Mouse (Mus musculus) C2C12 (cell line): ENCODE measurements around the gene Gpr61. TPM values are rescaled to one million over a fixed set of nuclear protein-coding genes. Genes with fewer than 3 reads are reported as not detected.
A peak's percentile ranks its signal among the peaks of the same experiment; 100 is the strongest.

Source experiments
- H3K27me3 ChIP-seq: one replicate; pipeline ENCODE4 v1.6.1; 2011; ENCODE audit not compliant: control insufficient read depth, insufficient read depth, insufficient read length
- H3K36me3 ChIP-seq: one replicate; pipeline ENCODE4 v1.6.1; 2011; ENCODE audit not compliant: control insufficient read depth, insufficient read depth
- H3K4me3 ChIP-seq: one replicate; pipeline ENCODE4 v1.5.1; 2011; ENCODE audit warnings: mild to moderate bottlenecking, control low read depth; ENCODE audit not compliant: poor library complexity, insufficient read depth, severe bottlenecking
- H3K79me2 ChIP-seq: one replicate; pipeline ENCODE4 v1.6.1; 2011; ENCODE audit not compliant: control insufficient read depth, insufficient read depth
- H3K79me3 ChIP-seq: one replicate; pipeline ENCODE4 v1.6.1; 2011; ENCODE audit warnings: low read depth, control low read depth
- H3ac ChIP-seq: one replicate; pipeline ENCODE3; 2011; ENCODE audit warnings: low read depth; ENCODE audit not compliant: control insufficient read depth, insufficient read length
- CEBPB ChIP-seq: IDR thresholded peaks from one replicate; pipeline ENCODE4 v1.6.1; 2011; ENCODE audit warnings: low read depth, mild to moderate bottlenecking, control low read depth, moderate library complexity
- CTCF ChIP-seq: IDR thresholded peaks from one replicate; pipeline ENCODE4 v1.5.1; 2011; ENCODE audit not compliant: control insufficient read depth, insufficient read depth, insufficient read length
- FOSL1 ChIP-seq: IDR thresholded peaks from one replicate; pipeline ENCODE4 v1.8.0; 2011; ENCODE audit warnings: mild to moderate bottlenecking, low read length; ENCODE audit not compliant: poor library complexity, insufficient read depth, severe bottlenecking
- MAX ChIP-seq: IDR thresholded peaks from one replicate; pipeline ENCODE4 v1.6.1; 2011; ENCODE audit warnings: mild to moderate bottlenecking, control low read depth
- MYOD1 ChIP-seq: IDR thresholded peaks from one replicate; pipeline ENCODE4 v1.6.1; 2011; ENCODE audit warnings: low read depth; ENCODE audit not compliant: control insufficient read depth, insufficient read length
- MYOG ChIP-seq: IDR thresholded peaks from one replicate; pipeline ENCODE4 v1.6.1; 2011; ENCODE audit not compliant: control insufficient read depth, insufficient read length; ENCODE audit errors: extremely low read depth
- USF1 ChIP-seq: IDR thresholded peaks from one replicate; pipeline ENCODE4 v1.6.1; 2011; ENCODE audit warnings: low read depth, mild to moderate bottlenecking, control low read depth, moderate library complexity
- polyA plus RNA-seq: library from polyadenylated mRNA; unstranded; fragments of >200 nt; fragmentation: generic; extraction: Trizol; gene quantifications from one replicate; pipeline ENCODE4 v1.2.1, GENCODE M21; 2012; ENCODE audit warnings: missing spikeins

Gene Gpr61
- polyA plus RNA-seq, 1 experiment: 0.01 TPM

- H3K4me3 ChIP-seq: peak overlapping the region; percentile 29
- H3K79me2 ChIP-seq: no peaks in the 10 kb centered on the region
- no peaks in the 10 kb centered on the region for H3K79me3 ChIP-seq
- peak overlapping the region; percentile 13 for H3ac ChIP-seq
- no peaks in the 10 kb centered on the region for H3K27me3 ChIP-seq
- no peak for TF ChIP-seq MYOG
- TF ChIP-seq CTCF: no peak
- TF ChIP-seq MYOD1: no peak
- no peak for TF ChIP-seq CEBPB
- TF ChIP-seq FOSL1: no peak
- TF ChIP-seq USF1: no peak
- TF ChIP-seq MAX: no peak
- no peaks in the 10 kb centered on the region for H3K36me3 ChIP-seq
Observed at GRCm38 (mm10) chr3:108185460-108186097, 30.9 kb upstream of the Gpr61 start.

- Histone ChIP-seq H3K36me3 (no peaks in the 10 kb centered on the region), H3K79me3 (no peaks in the 10 kb centered on the region), H3K27me3 (no peaks in the 10 kb centered on the region), H3K4me3 (no peak overlapping the region), H3K79me2 (no peaks in the 10 kb centered on the region), H3ac (no peak overlapping the region)
- TF ChIP-seq MAX (no peak), CEBPB (no peak), USF1 (no peak), CTCF (no peak), FOSL1 (no peak), MYOD1 (no peak), MYOG (no peak)
Observed at GRCm38 (mm10) chr3:108184742-108185141, 30.1 kb upstream of the Gpr61 start.

DNA sequence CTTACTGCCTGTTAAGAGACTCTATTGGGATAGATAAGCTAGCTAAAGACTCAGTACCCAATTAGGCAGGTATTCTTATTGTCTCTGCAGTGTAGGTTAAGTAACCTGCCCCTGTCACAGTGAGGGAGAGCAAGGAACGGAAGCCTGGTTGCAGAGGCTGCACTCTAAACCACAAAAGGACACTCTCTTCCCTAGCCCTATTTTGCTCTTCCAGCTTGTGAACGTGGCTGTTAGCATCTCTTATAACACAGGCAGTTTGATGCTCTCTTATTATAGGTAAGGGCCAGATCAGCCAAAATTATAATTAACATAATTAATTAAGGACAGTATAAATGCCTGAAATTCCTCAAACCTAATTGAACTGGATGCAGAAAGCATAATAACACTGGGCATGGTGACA lies 25.8 kb upstream of the Gpr61 start:
- Histone ChIP-seq H3K27me3 (peaks cover 15% of the 10 kb centered on the region), H3K4me3 (no peak overlapping the region), H3K79me3 (no peaks in the 10 kb centered on the region), H3K79me2 (no peaks in the 10 kb centered on the region), H3K36me3 (no peaks in the 10 kb centered on the region), H3ac (no peak overlapping the region)
- TF ChIP-seq MAX (no peak), CEBPB (no peak), MYOG (no peak), FOSL1 (no peak), CTCF (no peak), MYOD1 (no peak), USF1 (no peak)

GRCm38 (mm10) chr3:108178756-108179715 lies 24.4 kb upstream of the Gpr61 start:
- TF ChIP-seq CEBPB (no peak), MYOG (no peak), MYOD1 (no peak), USF1 (no peak), CTCF (no peak), FOSL1 (no peak), MAX (no peak)
- H3K27me3 ChIP-seq: peaks cover 30% of the 10 kb centered on the region
- no peak overlapping the region for H3ac ChIP-seq
- H3K36me3 ChIP-seq: no peaks in the 10 kb centered on the region
- H3K79me2 ChIP-seq: no peaks in the 10 kb centered on the region
- no peaks in the 10 kb centered on the region for H3K79me3 ChIP-seq
- no peak overlapping the region for H3K4me3 ChIP-seq

GRCm38 (mm10) chr3:108174672-108175531 lies 20.2 kb upstream of the Gpr61 start:
- Histone ChIP-seq H3K36me3 (no peaks in the 10 kb centered on the region), H3K79me2 (no peaks in the 10 kb centered on the region), H3K4me3 (no peak overlapping the region), H3K79me3 (no peaks in the 10 kb centered on the region), H3ac (no peak overlapping the region), H3K27me3 (peaks cover 57% of the 10 kb centered on the region)
- TF ChIP-seq CTCF: no peak
- no peak for TF ChIP-seq MYOG
- TF ChIP-seq FOSL1: no peak
- TF ChIP-seq USF1: no peak
- TF ChIP-seq MYOD1: no peak
